Mouse (Mus musculus) thymus, postnatal 36 days (tissue): ENCODE results near the gene Dhx37.

Experiments used
- DNase-seq, 2 experiments: peaks; one replicate each; pipeline ENCODE4 v3.0.0; 2022; ENCODE audit warnings: mixed read lengths in 2 of 2

The Dhx37 gene

DNA sequence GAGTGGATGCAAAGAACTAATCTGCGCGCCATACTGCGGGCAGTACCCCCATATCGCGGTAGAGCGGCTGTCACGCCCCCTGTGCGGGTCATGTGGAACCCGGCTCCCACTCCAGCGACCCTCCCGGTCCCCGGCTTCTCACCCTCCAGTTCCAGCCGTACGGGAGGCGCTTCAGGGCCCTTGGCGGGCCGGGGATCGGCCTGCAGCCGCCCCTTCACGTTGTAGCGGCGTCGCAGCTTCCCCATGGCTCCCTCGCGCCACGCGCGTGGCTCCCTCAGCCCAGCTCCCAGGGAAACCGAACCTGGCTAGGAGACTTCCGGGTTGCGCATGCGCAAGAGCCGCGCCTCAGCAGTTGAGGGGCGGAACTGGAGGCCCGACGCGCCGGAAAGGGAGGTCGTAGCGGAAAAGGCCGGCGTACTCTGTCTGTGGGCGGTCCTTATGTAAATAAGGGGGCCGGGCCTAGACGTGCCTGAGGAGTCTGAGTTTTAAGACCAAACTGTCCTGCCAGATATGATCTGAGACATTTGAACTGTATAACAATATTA is at the start of gene Dhx37:
TSS of gene Dhx37 (minus strand) at position 329 of the 545 bp plus-strand sequence.
- peak; percentile 88 to 92 for DNase-seq

DNA sequence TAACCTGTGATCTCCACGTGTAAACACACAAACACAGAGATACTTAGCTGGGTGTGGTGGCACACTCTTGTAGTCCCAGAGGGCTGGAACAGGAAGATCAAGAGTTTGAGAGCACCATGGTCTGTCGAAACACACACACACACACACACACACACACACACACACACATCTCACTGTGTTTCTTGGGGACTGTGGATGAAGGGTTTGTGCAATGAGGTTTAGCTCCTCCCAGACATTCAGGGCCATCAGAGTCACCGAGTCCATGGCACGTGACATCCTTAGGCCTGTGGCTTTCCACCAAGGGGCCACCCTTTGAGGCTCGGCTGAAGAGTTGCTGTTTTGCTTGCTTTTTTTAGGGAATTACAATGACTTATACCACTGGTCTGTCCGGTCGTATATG is 48.6 kb upstream of the Dhx37 start:
- no peak for DNase-seq

DNA sequence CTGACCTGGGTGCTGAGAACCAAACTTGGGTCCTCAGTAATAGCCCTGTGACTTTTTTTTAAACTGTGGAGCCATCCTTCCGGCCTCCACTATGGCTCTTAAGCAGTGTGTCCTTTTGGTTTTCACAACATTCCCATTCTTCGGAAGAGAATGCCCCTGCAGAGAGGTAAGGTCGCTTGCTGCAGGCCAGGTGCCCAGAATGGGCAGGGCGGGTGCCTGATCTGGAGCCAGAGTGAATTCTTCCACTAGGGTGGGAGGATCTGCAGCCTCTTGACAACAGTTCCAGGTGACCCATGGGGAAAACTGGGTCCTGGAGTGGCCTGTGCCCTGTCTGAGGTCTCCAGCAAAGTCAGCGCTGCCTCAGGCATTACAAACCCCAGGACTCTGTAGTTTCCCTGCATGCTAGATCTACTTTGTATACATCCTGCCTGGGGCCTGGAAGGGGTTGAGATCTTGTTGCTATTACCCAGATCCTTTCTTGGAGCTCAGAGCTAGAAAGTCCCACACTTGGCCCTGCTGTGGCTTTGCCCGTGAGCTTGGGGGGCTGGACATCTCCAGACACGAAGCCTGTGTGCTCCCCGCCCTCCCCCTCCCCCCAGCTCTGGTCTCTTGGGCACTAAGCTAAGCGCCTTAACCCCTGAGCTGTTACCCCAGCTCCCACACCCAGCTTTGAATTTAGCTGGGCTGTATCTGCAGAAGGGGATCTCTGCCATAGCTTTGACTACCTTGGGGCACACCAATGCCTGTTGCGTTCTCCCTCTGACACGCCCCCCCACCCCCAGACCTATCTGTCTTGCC is 46.7 kb upstream of the Dhx37 start:
- no peak for DNase-seq

DNA sequence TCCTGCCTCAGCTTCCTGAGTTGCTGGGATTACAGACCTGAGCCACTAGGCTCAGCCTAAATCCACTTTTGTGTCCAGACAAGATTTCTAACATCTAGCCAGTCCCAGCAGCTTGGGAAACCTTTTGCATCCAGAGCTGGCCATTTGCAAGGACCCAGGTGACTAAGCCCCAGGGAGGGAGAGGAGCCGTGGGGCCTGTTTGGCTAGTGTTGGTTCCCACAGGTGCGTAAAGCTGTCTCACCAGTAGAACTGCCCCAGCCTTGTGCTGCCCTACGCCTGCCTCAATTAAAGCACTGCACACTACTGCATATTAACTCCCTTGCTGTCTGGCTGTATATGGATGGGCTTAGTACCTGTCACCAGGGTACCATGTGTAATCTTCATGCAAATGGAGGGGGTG is 45.5 kb upstream of the Dhx37 start:
- DNase-seq: no peak

DNA sequence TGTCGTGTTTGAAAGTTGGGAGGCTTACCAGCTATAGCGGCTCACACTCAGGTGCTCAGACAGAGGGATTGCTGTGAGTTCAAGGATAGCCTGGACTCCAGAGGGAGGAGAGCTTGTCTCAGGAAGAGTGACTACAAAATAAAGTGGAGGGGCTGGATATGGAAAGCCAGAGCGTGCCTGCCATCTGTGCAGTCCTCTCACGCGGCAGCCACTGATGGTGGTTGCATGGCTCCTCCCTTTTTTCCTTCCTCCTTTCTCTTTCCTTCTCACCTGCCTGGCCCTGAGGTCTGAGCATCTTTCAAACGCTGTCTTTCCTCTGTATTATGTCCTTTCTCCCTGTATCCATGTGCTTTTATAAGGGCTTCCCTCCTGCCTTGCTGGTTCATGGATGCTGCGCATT is 44.1 kb upstream of the Dhx37 start:
- no peak for DNase-seq

DNA sequence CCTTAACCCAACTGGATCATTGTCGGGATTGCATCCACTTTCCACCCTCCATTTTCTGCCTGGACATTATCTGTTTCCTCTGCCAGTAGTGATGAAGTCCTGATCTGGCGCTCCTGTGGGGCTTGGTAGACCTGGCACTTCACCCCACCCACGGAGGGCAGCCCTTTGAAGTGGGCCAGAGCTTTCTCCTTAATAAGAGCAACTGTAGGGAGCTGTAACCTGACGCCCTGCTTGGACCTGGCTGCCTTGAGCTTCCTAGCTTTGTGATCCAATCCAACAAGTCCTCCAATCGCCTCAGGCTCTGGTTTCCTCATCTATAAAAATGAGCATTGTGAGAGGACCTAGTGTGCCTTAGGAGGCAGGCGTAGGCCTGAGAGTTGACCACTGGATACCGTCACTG is 43.6 kb upstream of the Dhx37 start:
- no peak for DNase-seq

DNA sequence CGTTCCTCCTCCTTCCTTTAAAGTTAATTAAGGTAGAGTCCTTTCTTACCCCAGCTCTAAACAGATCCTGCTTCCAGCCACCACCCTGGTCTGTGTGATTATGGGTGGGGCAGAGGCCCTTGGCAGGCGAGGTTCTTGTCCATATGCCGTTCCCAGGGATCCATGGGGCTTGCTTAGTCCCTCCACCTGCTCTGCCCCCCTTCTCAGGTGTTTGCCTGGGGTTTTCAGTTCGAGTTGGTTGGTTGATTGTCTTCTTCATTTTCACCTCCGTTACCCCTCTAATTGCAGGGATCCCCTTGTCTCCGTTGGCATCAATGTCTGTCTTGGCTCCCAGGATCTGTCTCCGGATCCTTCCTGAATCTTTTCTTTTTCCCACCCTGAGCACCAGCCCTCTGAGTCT is 42.9 kb upstream of the Dhx37 start:
- DNase-seq: no peak

DNA sequence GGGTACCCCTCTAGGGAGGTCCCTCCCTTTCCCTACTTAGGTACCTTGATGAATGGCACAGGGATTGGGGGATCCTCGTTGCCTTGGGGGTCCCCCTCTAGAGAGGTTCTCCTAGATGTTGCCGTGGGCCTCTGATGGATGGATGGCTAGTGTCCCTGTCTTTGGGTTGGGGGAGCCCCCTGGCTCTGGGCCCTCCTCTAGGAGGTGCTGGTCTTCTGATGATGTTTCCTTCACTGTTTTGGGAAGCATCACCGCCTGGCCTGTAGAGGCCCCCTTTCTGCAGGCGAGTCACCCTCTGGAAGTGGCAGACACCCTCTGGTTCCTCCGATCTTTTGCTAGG is 42.3 kb upstream of the Dhx37 start:
- DNase-seq: no peak

DNA sequence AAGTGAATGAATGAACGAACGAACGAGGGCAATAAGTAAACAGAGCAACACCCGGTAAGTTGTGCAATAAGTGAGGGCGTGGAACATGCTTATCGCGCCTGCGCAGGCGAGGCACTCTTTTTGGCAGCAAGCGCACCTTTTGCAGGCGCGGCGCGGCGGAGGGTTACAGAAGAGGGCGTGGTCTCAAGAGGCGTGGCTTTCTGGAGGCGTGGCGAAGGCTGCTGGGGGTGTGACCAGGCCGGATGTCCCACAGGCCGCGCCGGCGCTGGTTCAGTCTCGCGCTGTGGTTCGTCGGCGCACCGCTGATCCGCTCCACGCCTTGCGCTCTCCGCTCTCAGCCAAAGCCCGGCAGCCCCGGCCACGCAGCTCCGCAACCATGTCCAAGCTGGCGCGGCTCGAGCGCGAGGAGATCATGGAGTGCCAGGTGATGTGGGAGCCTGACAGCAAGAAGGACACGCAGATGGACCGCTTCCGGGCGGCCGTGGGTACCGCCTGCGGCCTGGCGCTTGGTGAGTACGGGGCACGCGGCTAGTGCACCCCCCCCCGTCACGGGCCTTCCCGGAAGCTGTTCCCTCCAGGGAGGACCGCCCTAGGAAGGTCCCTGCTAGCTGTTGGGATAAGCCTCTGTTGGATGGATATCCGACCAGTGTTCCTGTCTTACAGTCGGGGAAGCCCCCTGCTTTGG is 41.8 kb upstream of the Dhx37 start, which contains the start of gene Aacs:
TSS of gene Aacs (plus strand) at position 214 of the 685 bp plus-strand sequence.
- DNase-seq: peak; percentile 98 to 99

DNA sequence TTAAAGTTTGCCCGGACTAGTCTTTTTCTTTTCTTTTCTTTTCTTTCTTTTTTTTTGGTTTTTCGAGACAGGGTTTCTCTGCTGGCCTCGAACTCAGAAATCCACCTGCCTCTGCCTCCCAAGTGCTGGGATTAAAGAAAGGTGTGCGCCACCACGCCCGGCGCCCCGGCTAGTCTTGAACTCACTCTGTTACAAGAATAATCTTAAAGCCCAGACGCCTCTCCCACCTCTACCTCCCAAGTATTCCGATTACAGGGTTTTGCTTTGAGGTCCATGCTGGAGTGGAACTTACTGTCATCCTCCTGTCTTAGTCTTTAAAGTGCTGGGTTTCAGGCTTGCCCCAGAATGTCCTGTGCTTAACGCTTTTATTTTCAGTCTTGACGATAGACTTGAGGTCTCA is 41.1 kb upstream of the Dhx37 start:
- DNase-seq: no peak

DNA sequence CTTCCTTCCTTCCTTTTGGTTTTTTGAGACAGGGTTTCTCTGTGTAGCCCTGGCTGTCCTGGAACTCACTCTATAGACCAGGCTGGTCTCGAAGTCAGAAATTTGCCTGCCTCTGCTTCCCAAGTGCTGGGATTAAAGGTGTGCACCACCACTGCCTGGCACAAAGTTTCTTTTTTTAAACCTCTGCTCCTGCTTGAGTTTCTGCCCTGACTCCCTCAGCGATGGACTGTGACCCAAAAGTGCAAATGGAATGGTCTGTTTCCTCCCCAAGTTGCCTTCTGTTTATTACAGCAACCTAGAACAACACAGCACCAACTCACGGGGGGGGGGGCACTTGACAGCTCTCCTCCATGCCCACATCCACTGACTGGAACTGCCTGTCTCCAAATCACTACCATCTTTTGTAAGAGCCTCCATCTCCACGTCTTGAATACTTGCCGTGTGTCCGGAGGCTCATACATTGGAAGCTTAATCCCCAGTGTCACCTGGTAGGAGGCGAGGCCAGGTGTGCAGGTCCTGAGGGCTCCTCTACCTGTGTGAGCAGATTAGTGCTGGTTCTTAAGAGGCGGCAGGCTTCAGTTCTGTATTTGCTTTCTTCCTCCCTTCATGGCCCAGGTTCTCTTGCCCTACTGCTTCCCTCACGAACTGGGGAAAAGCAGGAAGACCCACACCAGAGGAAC is 39.0 kb upstream of the Dhx37 start:
- no peak for DNase-seq

DNA sequence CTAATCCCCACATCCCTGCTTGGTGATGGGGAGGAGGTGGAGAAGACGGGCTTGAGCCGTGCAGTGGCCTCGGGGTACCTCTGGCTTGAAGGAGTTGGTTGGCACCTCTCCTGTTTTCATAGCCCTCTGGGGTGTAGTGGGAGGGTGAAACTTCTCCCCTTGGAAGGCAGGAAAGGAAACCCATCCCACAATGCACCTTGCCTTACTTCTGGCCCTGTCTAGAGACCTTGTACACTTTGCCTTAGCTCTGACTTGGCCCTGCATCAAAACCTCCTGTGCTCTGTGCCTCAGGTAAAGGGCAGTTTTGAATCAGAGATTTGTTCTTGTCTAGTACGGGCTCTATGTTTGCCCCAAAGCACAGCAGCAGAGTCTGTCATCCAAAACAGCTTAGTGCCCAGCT is 36.8 kb upstream of the Dhx37 start:
- no peak for DNase-seq

DNA sequence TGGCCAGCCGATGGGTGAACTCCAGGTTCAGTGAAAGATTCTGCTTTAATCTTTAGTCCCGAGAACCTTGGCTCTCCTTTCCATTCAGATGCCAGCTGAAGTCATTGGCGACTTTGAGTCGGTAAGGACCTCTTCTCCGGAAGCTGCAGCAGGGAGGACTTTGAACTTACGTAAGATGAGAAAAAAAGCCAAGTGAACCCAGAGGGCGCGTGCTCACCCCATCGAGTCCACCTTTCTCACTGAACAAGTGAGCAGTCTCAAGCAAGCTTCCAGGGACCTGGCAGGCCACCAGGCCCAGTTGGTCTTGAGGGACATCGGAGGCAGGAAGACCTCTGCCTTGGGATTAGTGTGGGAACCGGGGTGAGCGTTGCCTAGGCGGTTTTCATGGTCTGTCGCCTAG is 33.3 kb upstream of the Dhx37 start:
- DNase-seq: no peak

DNA sequence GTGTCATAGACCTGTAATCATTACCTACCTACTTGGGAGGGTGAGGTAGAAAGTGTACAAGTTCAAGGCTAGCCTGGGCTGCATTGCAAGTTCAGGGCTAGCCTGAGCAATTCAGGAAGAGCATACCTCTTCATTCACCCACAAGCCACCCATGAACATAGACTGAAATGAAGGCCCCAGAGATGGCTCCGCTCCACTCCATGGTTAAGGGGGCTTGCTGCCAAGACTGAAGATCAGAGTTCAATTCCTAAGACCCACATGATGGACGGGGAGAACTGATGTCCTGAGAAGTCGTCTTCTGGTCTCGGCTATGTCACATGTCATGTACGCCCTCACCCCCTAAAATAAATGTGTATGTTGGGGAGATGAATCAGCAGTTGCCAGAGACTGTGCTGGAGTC is 32.6 kb upstream of the Dhx37 start:
- DNase-seq: no peak

DNA sequence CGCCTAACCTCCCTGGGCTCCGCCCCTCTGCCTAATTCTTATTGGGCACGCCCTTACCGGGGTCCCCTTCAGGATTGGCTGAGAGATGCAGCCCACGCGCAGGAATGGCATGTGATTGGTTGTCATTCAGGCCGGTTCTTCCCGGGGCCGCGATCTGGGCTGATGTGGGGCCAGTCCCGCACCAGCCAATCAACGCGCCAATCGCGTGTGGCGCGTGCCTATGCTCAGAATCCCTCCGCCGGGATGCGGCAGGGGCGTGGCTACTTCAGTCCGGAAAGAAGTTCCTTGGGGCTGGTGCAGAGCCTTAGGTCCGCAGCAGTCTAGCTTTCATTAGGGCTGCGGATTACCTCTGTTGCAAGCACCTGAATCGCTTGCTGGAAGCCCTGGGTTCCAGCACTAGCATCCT is 31.8 kb upstream of the Dhx37 start:
- peak; percentile 93 to 97 for DNase-seq

DNA sequence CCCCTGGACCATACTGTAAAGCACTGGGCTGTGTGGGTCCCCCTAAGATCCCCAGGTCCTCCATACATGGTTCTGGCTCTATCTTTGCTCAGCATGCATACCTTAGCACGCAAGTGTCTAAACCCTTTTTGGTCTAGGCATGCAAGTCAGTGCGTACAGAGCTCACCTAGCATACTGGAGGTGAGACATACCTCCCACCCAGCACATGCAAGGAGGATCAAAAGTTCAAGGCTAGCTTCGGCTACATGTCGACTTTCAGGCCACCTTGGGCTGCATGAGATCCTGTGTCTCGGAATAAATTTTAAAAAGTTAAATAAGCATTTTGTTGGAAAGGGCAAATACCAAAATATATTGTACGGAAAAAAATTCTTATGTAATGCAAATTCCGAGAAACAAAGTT is 31.3 kb upstream of the Dhx37 start:
- DNase-seq: no peak

DNA sequence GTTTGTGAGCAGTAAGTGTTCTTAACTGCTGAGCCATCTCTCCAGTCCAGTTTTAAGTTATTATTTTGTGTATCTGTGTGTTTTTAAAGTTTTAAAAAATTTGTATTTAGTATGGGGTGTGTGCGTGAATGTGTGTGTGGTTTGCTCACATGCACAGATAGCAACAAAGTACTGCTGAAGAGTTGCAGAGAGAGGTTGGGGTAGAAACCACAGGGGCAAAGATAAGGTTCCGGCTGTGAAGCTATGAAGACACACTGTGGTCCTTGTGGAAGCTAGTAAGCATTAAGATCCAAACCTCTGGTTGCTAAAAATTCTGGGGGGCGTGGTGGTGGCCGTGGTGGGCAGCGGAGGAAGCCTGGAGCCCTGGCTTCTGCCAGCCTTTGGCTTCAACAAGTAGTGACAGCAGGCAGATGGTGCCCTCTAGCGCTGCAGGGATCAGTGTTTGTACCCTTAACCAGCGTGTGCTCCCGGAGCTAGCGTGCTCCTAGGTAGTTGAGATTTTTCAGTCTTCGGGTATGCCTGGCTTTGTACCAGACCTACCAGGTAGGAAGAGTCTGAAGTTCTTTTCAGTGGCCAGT is 28.0 kb upstream of the Dhx37 start:
- peak; percentile 75 to 77 for DNase-seq

DNA sequence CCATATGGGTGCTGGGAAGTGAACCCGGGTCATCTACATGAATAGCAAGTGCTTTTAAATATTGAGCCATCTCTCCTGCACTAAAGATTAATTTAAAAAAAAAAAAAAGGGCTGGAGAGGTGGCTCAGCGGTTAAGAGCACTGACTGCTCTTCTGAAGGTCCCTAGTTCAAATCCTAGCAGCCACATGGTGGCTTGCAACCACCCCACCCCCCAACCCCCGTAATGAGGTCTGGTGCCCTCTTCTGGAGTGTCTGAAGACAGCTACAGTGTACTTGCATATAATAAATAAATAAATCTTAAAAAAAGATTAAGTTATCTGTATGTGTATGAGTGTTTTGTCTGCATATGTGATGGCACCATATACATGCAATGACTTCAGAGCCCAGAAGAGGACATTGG is 26.7 kb upstream of the Dhx37 start:
- no peak for DNase-seq

DNA sequence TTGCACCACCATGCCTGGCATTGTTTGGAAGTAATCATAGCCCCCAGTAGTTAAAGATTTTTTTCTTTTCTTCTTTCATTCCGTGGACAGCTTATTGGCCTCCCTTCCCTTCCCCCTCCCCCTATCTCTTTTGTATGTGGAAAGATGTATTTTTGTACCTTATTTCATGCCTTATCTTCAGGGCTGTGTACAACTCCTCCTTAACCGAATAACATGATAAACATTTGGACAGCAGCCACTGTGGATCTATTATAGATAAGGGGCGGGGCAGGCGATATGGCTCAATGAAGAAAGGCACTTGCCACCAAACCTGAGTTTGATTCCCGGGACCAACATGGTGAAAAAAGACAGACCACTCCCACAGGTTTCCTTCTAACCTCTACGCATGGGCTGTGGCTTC is 23.6 kb upstream of the Dhx37 start:
- no peak for DNase-seq

DNA sequence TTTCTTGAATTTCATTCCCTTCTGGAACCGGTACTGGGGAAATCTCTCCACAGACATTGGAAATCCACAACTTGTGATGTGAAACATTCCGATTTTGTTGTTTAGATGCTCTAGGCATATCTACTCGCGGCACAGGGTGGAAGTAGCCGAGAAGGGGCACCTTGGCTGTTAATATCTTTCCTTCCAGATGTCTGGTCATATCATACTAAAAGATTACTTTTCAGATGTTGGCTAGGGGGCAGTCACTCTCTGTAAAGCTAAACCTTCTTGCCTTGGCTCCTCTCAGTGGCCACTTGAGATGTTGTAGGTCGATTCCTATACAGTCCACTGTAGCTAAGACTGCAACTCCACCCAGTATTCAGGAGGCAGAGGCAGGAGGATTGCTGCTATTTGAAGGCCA is 22.2 kb upstream of the Dhx37 start:
- no peak for DNase-seq

DNA sequence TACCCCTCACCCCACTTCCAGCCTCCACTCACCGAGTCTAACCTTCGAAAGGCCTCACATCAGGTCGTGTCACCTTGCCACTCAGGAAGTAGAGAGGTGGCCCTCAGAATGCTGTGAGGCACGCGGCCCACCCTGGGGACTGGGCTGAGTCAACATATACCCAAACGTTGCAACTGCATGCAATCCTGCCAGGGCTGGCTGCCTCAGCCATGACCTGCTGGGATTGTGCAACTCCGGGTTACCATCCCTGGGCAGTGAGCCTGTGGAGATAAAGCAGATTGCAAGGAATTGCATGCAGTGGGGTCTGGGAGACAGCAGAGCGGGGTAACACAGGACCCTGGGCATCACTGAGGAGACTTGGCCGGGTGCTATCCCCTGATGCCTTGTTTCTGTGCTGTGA is 18.7 kb upstream of the Dhx37 start:
- no peak for DNase-seq

DNA sequence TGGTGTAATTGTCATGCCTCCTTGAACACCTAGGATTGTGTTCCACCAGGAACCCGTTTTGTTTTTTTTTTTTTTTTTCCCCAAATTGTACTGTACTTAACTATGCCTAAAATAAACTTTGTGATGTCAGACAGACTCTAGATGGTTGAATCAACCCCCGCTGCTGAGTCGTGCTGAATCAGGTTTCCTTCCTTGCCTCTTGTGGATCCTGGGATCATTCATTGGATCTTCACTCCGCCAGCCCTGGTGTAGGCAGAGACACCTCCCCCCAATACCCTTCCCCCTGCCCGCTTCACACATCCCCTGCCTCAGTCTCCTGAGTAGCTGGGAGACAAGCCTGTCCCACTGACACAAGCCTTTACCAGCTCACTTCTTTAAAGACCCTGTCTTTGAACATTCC is 15.4 kb upstream of the Dhx37 start:
- DNase-seq: no peak

DNA sequence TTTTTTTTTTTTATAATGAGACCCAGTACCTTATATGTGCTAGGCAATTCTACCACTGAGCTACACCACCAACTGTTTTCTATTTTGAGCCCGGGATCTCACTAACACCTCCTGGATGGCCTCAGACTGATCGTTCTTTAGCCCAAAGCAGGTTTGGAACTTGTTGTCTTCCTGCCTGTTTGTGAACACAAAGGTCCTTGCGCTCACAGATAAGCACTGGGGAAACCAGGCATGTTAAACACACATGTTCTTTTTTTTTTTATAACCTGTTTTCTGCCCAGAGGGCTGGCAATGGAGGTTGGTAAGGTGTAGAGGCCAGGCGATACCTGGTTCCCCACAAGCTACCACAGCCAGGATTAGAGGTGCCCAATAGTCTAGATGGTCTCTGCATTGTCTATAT is 14.7 kb upstream of the Dhx37 start:
- DNase-seq: no peak
